ENCODE assay signal across 20 mouse cellular contexts in genomic region chr2:115509527-115509926, GRCm38 (mm10).
DNase-seq lines count a peak whose midpoint lies in the region; ATAC-seq and TF ChIP-seq lines count a peak whose summit lies in the region.
"Had no signal": no experiment of that assay in that cellular context is flagged by ENCODE, and none has a peak within 500 bp of the region (broad histone marks: within the 10 kb centered on the region; RNA-seq: fewer than 3 reads in every experiment).

No protein-coding gene starts in this region.

- TF ChIP-seq POLR2A in cerebellum, adult 2 months (IDR thresholded peaks at IDR 0.05; ENCODE audit: borderline replicate concordance, insufficient read depth, low read length): no peak

- H3K9me3 ChIP-seq in forebrain, embryonic 15.5 days: no peaks in the 10 kb centered on the region
- no peaks in the 10 kb centered on the region for H3K9me3 ChIP-seq in forebrain, embryonic 13.5 days (replicated peaks)
- H3K9me3 ChIP-seq in kidney, postnatal 0 days (replicated peaks; ENCODE audit: low read length): no peaks in the 10 kb centered on the region
- H3K9me3 ChIP-seq: embryonic facial prominence, embryonic 15.5 days; heart, embryonic 13.5 days; limb, embryonic 10.5 days; neural tube, embryonic 13.5 days had no signal

- 39% methylated on average over 10 of the region's 10 CpGs for WGBS in forebrain, embryonic 15.5 days
- 44% methylated on average over 10 of the region's 10 CpGs for WGBS in forebrain, embryonic 13.5 days
- WGBS in kidney, postnatal 0 days: 22% methylated on average over 10 of the region's 10 CpGs
- 68% methylated on average over 10 of the region's 10 CpGs for WGBS in cerebellum, adult 2 months

- no peak for TF ChIP-seq CTCF in kidney, postnatal 0 days (IDR thresholded peaks at IDR 0.05; ENCODE audit: low read depth)
- no peak for TF ChIP-seq CTCF in cerebellum, adult 2 months (IDR thresholded peaks at IDR 0.05; ENCODE audit: borderline replicate concordance, insufficient read depth, low read depth, low read length)

- no peak overlapping the region for H3K4me2 ChIP-seq in forebrain, embryonic 15.5 days (replicated peaks)
- H3K4me2 ChIP-seq in forebrain, embryonic 13.5 days: no peak overlapping the region
- peak overlapping the region; percentile 9 for H3K4me2 ChIP-seq in kidney, postnatal 0 days (ENCODE audit: low read length)
- H3K4me2 ChIP-seq: embryonic facial prominence, embryonic 15.5 days; heart, embryonic 13.5 days; neural tube, embryonic 13.5 days had no signal

- no peaks in the 10 kb centered on the region for H3K36me3 ChIP-seq in forebrain, embryonic 15.5 days
- H3K36me3 ChIP-seq in forebrain, embryonic 13.5 days (ENCODE audit: poor library complexity, severe bottlenecking): no peaks in the 10 kb centered on the region
- no peaks in the 10 kb centered on the region for H3K36me3 ChIP-seq in kidney, postnatal 0 days (ENCODE audit: insufficient read depth, low read length)
- H3K36me3 ChIP-seq: embryonic facial prominence, embryonic 15.5 days; heart, embryonic 13.5 days; limb, embryonic 10.5 days; neural tube, embryonic 13.5 days had no signal

- H3K4me3 ChIP-seq in forebrain, embryonic 15.5 days: no peak overlapping the region
- no peak overlapping the region for H3K4me3 ChIP-seq in forebrain, embryonic 13.5 days
- no peak overlapping the region for H3K4me3 ChIP-seq in kidney, postnatal 0 days (replicated peaks; ENCODE audit: low read depth, low read length)
- no peak overlapping the region for H3K4me3 ChIP-seq in cerebellum, adult 2 months (replicated peaks; ENCODE audit: insufficient read depth, low read depth, low read length)
- H3K4me3 ChIP-seq: embryonic facial prominence, embryonic 15.5 days; heart, embryonic 13.5 days; layer of hippocampus, adult 2 months; limb, embryonic 10.5 days; megakaryocyte, embryonic 14.5 days; neural tube, embryonic 13.5 days had no signal

- peaks cover 30% of the 10 kb centered on the region for H3K4me1 ChIP-seq in forebrain, embryonic 15.5 days
- peaks cover 28% of the 10 kb centered on the region for H3K4me1 ChIP-seq in forebrain, embryonic 13.5 days
- H3K4me1 ChIP-seq in kidney, postnatal 0 days (replicated peaks; ENCODE audit: insufficient read depth, low read length): peaks cover 6% of the 10 kb centered on the region
- no peaks in the 10 kb centered on the region for H3K4me1 ChIP-seq in cerebellum, adult 2 months (ENCODE audit: control insufficient read depth, insufficient read depth, low read length)
- H3K4me1 ChIP-seq: megakaryocyte, embryonic 14.5 days had no signal

- H3K27ac ChIP-seq in forebrain, embryonic 15.5 days (replicated peaks): 0 out of 2 replicates have a peak overlapping the region, but pooled peaks have one; percentile 6
- H3K27ac ChIP-seq in forebrain, embryonic 13.5 days: no peak overlapping the region
- no peak overlapping the region for H3K27ac ChIP-seq in kidney, postnatal 0 days
- no peak overlapping the region for H3K27ac ChIP-seq in cerebellum, adult 2 months (ENCODE audit: insufficient read depth, low read length)
- H3K27ac ChIP-seq: embryonic facial prominence, embryonic 15.5 days; heart, embryonic 13.5 days; layer of hippocampus, adult 2 months; limb, embryonic 10.5 days; neural tube, embryonic 13.5 days had no signal

- peak; percentile 33 for DNase-seq in kidney, postnatal 0 days (ENCODE audit: low spot score)
- DNase-seq in kidney, postnatal 4 days: no peak
- peak; percentile 33 for DNase-seq in embryo, embryonic 9.5 days (ENCODE audit: extremely low spot score)
- peak; percentile 38 for DNase-seq in mesoderm, embryonic 11.5 days (ENCODE audit: low read depth, low spot score)
- no peak for DNase-seq in cerebellum, adult 2 months
- no peak for DNase-seq in heart, adult 18-20 months
- DNase-seq: adrenal gland, adult 8-10 months; cerebellum, adult 9-11 months; lung, adult 18-20 months; lung, postnatal 14 days; right cerebral cortex, postnatal 25 days had no signal

- no peak overlapping the region for H3K9ac ChIP-seq in forebrain, embryonic 15.5 days (replicated peaks)
- H3K9ac ChIP-seq in forebrain, embryonic 13.5 days: no peak overlapping the region
- H3K9ac ChIP-seq in kidney, postnatal 0 days (ENCODE audit: low read depth, low read length): no peak overlapping the region
- H3K9ac ChIP-seq: embryonic facial prominence, embryonic 15.5 days; heart, embryonic 13.5 days; neural tube, embryonic 13.5 days had no signal

- ATAC-seq in forebrain, embryonic 15.5 days (replicated peaks): no peak
- ATAC-seq in forebrain, embryonic 13.5 days: no peak
- no peak for ATAC-seq in kidney, postnatal 0 days (replicated peaks; ENCODE audit: low FRiP score, low read depth)
- ATAC-seq: intestine, embryonic 16.5 days had no signal

- H3K27me3 ChIP-seq in forebrain, embryonic 15.5 days: no peaks in the 10 kb centered on the region
- no peaks in the 10 kb centered on the region for H3K27me3 ChIP-seq in forebrain, embryonic 13.5 days
- H3K27me3 ChIP-seq in kidney, postnatal 0 days (ENCODE audit: insufficient read depth, low read length): no peaks in the 10 kb centered on the region
- no peaks in the 10 kb centered on the region for H3K27me3 ChIP-seq in cerebellum, adult 2 months (ENCODE audit: control insufficient read depth, insufficient read depth, low read length)
- H3K27me3 ChIP-seq: embryonic facial prominence, embryonic 15.5 days; heart, embryonic 13.5 days; megakaryocyte, embryonic 14.5 days; neural tube, embryonic 13.5 days had no signal

Comparison
In these comparisons a context has a peak if more than half of its experiments do, and no peak if none do; other contexts are left out.
1. DNase-seq: peak in kidney, postnatal 0 days (single experiment), embryo, embryonic 9.5 days (single experiment) and mesoderm, embryonic 11.5 days (single experiment); none in kidney, postnatal 4 days (0 of 2), cerebellum, adult 2 months (0 of 2) and heart, adult 18-20 months (0 of 2).